Mouse (Mus musculus) small intestine, adult 2 months (tissue): ENCODE measurements around the gene Galr3. TPM values are rescaled to one million over a fixed set of nuclear protein-coding genes. Genes with fewer than 3 reads are reported as not detected.
"Not testable (repeated sequence)": the region's sequence is repeated elsewhere in the genome, so short reads cannot be mapped to it uniquely, and the experiment has no call there.

Source experiments
- H3K27ac ChIP-seq: fragments of 200-500 bp; 2 replicates; pipeline ENCODE4 v1.5.1; 2012; ENCODE audit warnings: low read depth, low read length, control low read depth, inconsistent platforms; ENCODE audit not compliant: insufficient read depth
- H3K27me3 ChIP-seq: fragments of 200-500 bp; 2 replicates; pipeline ENCODE4 v1.6.1; 2012; ENCODE audit warnings: mild to moderate bottlenecking, moderate library complexity, low read length, inconsistent platforms; ENCODE audit not compliant: control insufficient read depth, insufficient read depth
- H3K36me3 ChIP-seq: fragments of 200-500 bp; 2 replicates; pipeline ENCODE4 v1.6.1; 2012; ENCODE audit warnings: mild to moderate bottlenecking, low read length, control low read depth, inconsistent platforms; ENCODE audit not compliant: control insufficient read depth, insufficient read depth
- H3K4me1 ChIP-seq: fragments of 200-500 bp; 2 replicates; pipeline ENCODE4 v1.6.1; 2012; ENCODE audit warnings: low read length, inconsistent platforms, mixed read lengths; ENCODE audit not compliant: control insufficient read depth, insufficient read depth, insufficient read length
- H3K4me3 ChIP-seq: fragments of 200-500 bp; 2 replicates; pipeline ENCODE4 v1.5.1; 2012; ENCODE audit warnings: low read depth, mild to moderate bottlenecking, control low read depth, inconsistent platforms, low read length, moderate library complexity
- CTCF ChIP-seq: fragments of 200-500 bp; IDR thresholded peaks from 2 replicates; pipeline ENCODE4 v1.5.1; 2012; ENCODE audit warnings: low read depth, mild to moderate bottlenecking, control low read depth, inconsistent platforms, low read length, moderate library complexity, mixed read lengths; ENCODE audit not compliant: insufficient replicate concordance, insufficient read length; ENCODE audit errors: extremely low read depth
- POLR2A ChIP-seq: fragments of 200-500 bp; IDR thresholded peaks from 2 replicates; pipeline ENCODE4 v1.6.1; 2012; ENCODE audit warnings: low read depth, mild to moderate bottlenecking, control low read depth, inconsistent platforms, low read length, moderate library complexity
- WGBS: fragments of 180-500 bp; shearing (Covaris S2); methylation state at CpG from one replicate; pipeline ENCODE4 v1.1.7; 2018; 5-methylcytosine and 5-hydroxymethylcytosine counted together
- polyA plus RNA-seq: library from polyadenylated mRNA; depleted of rRNA; stranded (reverse); fragments of >200 nt; gene quantifications from 2 replicates; pipeline ENCODE4 v1.2.3, GENCODE M21; 2012

Galr3 gene
- polyA plus RNA-seq, 1 experiment = 2.2 TPM

DNA sequence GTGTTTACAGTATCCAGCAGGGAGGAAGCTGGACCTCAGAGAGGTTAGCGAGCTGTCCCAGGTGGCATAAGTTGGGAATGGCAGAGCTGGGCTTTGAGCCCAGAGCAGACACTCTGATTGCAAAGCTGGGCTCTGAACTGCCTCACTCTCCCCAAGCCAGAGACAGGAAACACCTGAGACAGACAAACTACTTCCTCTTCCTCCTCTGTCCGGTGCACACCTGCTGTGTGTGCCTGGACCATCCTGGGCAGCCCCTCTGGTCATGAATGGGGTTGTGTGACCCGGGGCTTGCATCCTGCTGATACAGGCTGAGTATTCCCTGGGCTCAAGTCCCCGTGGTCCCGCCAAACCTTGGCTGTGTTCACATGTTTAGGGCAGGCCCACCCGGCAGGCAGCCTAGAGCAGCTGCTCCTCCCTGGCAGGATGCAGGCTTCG lies 41.3 kb upstream of the Galr3 start:
- H3K4me1 ChIP-seq = peaks cover 2% of the 10 kb centered on the region; the same call in 1 of the 2 replicates
- TF ChIP-seq POLR2A (no peak), CTCF (no peak)
- no peak overlapping the region for H3K27ac ChIP-seq
- H3K36me3 ChIP-seq = peaks cover 78% of the 10 kb centered on the region
- H3K4me3 ChIP-seq = no peak overlapping the region
- H3K27me3 ChIP-seq = no peaks in the 10 kb centered on the region
- WGBS = 82% methylated on average over 7 of the region's 7 CpGs

DNA sequence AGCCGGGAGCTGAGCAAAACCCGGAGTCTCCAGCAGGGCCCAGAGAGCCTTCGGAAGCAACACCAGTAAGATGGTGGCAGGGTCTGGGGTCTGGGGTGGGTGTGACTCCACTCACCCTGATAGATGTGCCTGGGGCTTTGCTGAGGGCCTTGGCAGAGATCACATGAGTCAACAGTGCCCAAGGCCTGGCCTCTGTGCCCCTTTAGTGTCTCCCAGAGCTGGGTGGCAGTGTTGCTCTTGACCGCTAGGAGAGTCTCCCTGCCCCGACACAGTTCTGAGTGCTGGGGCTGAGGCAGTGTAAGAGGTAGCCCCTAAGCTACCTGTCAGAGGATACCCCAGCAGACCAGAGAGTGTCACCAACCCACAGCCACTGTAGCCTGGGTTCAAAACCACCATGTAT lies 40.1 kb upstream of the Galr3 start:
- no peaks in the 10 kb centered on the region for H3K27me3 ChIP-seq
- H3K36me3 ChIP-seq = peaks cover 77% of the 10 kb centered on the region
- no peaks in the 10 kb centered on the region; the same call in 1 of the 2 replicates for H3K4me1 ChIP-seq
- H3K27ac ChIP-seq = no peak overlapping the region
- H3K4me3 ChIP-seq = no peak overlapping the region
- TF ChIP-seq CTCF (no peak), POLR2A (no peak)
- 94% methylated on average over 5 of the region's 5 CpGs for WGBS

DNA sequence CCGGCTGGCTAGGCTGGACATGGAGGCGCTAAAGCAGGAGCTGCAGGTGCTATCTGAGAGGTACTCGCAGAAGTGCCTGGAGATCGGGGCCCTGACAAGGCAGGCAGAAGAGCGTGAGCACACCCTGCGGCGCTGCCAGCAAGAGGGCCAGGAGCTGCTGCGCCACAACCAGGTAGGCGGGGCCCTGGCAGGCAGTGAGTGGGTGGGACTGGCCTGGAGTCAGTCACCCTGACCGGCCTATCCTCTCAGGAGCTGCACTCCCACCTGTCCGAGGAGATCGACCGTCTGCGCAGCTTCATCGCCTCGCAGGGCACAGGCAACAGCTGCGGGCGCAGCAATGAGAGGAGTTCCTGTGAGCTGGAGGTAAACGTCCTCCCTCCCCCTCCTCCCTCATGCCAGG lies 39.6 kb upstream of the Galr3 start:
- Histone ChIP-seq H3K4me3 (no peak overlapping the region), H3K36me3 (peaks cover 78% of the 10 kb centered on the region), H3K27ac (no peak overlapping the region), H3K4me1 (no peaks in the 10 kb centered on the region), H3K27me3 (no peaks in the 10 kb centered on the region)
- 73% methylated on average over 19 of the region's 19 CpGs for WGBS
- TF ChIP-seq POLR2A = no peak
- no peak for TF ChIP-seq CTCF

DNA sequence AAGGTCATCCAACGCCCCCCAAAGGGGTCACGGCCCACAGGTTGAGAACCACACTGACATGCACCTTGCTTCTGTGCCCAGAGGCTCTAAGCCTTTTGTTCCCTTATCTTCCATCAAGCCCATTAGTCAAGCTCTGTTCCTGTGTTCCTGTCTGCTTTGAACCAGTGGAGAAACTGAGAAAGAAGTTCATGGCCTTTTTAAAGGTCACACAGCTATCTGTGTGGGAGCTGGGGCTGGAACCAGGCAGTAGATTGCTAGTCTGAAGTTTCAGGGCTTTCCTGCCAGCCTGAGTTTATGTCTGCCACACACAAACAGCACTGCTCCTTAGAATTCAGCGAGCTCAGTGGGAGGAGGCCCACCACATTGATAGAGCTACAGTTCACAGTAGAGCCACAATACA lies 38.6 kb upstream of the Galr3 start:
- Histone ChIP-seq H3K27me3 (no peaks in the 10 kb centered on the region), H3K36me3 (peaks cover 78% of the 10 kb centered on the region), H3K4me1 (no peaks in the 10 kb centered on the region), H3K27ac (no peak overlapping the region), H3K4me3 (no peak overlapping the region)
- TF ChIP-seq POLR2A = no peak
- TF ChIP-seq CTCF = no peak
- 88% methylated on average over 3 of the region's 3 CpGs for WGBS

DNA sequence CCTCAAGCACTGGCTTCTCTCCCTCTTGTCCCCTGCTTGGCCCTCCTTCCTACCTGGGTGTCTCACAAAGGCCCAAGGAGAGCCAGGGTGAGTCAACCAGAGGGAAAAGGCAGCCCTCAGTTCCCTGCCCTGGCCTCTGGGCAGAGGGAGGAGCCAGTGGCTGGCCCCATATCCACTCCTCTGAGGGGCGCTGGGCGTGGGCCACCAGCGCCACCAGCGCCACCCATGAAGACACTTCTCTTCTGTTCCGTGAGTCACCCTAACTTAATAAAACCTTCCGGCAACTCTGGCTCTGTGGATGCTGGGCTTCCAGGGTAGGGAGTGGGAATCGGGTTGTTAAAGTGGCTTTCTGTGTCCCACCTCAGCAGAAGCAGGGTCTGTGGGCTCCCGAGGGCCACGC lies 36.1 kb upstream of the Galr3 start:
- H3K4me1 ChIP-seq = no peaks in the 10 kb centered on the region
- no peak overlapping the region for H3K27ac ChIP-seq
- H3K27me3 ChIP-seq = no peaks in the 10 kb centered on the region
- WGBS = 88% methylated on average over 9 of the region's 9 CpGs
- no peak for TF ChIP-seq CTCF
- TF ChIP-seq POLR2A = no peak
- no peak overlapping the region for H3K4me3 ChIP-seq
- peaks cover 60% of the 10 kb centered on the region for H3K36me3 ChIP-seq

DNA sequence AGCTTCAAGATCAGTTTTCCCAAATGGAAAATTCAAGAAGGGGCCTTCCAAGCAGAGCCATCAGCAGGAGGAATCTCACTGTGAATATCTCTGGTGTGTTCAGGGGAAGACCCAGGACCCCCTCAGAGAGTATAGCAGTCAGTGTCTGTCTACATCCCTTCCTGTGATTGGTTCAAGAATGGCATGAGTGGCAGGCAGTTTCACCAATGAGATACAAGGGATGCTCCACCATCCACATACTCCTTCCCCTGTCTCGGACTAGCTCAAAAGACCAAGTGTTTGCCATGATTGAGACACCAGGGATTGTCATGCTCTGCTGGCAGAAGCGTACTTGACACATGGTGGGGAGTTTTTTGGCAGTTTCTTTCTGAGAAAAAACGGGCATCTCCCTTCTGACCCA lies 35.0 kb upstream of the Galr3 start:
- H3K36me3 ChIP-seq = peaks cover 50% of the 10 kb centered on the region
- H3K4me1 ChIP-seq = no peaks in the 10 kb centered on the region
- no peak for TF ChIP-seq CTCF
- TF ChIP-seq POLR2A = no peak
- H3K27me3 ChIP-seq = no peaks in the 10 kb centered on the region
- whole genome bisulfite sequencing = 76% methylated on average over 3 of the region's 3 CpGs
- no peak overlapping the region for H3K4me3 ChIP-seq
- H3K27ac ChIP-seq = no peak overlapping the region

DNA sequence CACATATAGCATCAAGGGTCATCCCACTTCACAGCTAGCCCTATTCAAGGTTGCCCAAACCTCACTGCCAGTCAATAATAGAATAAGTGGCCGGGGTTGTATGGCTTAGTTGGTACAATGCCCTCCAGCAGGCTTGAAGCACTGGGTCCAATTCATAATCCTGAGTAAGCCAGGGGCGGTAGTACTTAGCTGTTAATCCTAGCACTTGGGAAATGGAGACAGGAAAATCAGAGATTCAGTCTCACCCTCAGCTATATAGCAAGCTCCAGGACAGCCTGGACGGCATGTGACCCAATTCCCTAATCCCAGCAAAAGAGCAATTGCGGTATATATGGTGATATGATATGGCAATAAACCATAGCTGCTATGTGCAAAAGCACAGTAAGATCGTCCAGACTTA lies 34.6 kb upstream of the Galr3 start:
- no peak overlapping the region for H3K27ac ChIP-seq
- no peak overlapping the region for H3K4me3 ChIP-seq
- WGBS = 90% methylated on average over 5 of the region's 5 CpGs
- TF ChIP-seq POLR2A (no peak), CTCF (no peak)
- H3K36me3 ChIP-seq = peaks cover 45% of the 10 kb centered on the region
- no peaks in the 10 kb centered on the region for H3K4me1 ChIP-seq
- H3K27me3 ChIP-seq = no peaks in the 10 kb centered on the region

DNA sequence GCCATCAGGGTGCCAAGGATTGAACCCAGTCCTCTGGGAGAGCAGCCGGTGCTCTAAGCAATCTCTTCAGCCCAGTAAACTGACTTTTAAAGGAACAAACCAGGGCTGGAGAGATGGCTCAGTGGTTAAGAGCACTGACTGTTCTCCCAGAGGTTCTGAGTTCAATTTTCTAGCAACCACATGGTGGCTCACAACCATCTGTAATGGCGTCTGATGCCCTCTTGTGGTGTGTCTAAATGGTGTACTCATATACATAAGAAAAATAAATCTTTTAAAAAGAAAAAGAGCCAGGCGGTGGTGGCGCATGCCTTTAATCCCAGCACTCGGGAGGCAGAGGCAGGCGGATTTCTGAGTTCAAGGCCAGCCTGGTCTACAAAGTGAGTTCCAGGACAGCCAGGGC lies 33.8 kb upstream of the Galr3 start:
- not testable (repeated sequence) for H3K27ac ChIP-seq, H3K4me3 ChIP-seq, H3K27me3 ChIP-seq, H3K4me1 ChIP-seq
- WGBS = 82% methylated on average over 6 of the region's 6 CpGs
- peaks cover 39% of the 10 kb centered on the region for H3K36me3 ChIP-seq
